Mouse (Mus musculus): Measurements from ENCODE around the gene Rab3c.

GRCm38 (mm10) chr13:110075587-110075986 lies 205.2 kb downstream of the Rab3c start:
- TF ChIP-seq POLR2A (IDR thresholded peaks at IDR 0.05; ENCODE audit: borderline replicate concordance, extremely low read depth, low read depth, low read length) (no peak), CTCF (IDR thresholded peaks at IDR 0.05; ENCODE audit: insufficient read depth, low read length) (no peak)
